Comparison of ENCODE assay signal across 17 mouse cellular contexts in genomic region chr14:120149341-120149741, GRCm38 (mm10).
DNase-seq lines count a peak whose midpoint lies in the region; TF ChIP-seq lines count a peak whose summit lies in the region.
"Had no signal": no experiment of that assay in that cellular context is flagged by ENCODE, and none has a peak within 500 bp of the region (broad histone marks: within the 10 kb centered on the region; RNA-seq: fewer than 3 reads in every experiment).

No protein-coding gene starts in this region.

- peak overlapping the region; percentile 69 for H3K27ac ChIP-seq in gastrocnemius, adult 2 months
- H3K27ac ChIP-seq: liver, embryonic 12.5 days; neural tube, embryonic 12.5 days had no signal

- no peak overlapping the region for H3K4me3 ChIP-seq in gastrocnemius, adult 2 months
- H3K4me3 ChIP-seq: heart, embryonic 12.5 days; liver, embryonic 12.5 days; neural tube, embryonic 12.5 days had no signal

- no peak for DNase-seq in gastrocnemius, adult 2 months
- no peak for DNase-seq in gastrocnemius, postnatal 10 days
- DNase-seq in frontal cortex, postnatal 25 days (ENCODE audit: low spot score in 2 of 2) = peak; percentile 54 to 55
- peak; percentile 68 to 83 for DNase-seq in left cerebral cortex, adult 8-10 months (ENCODE audit: low spot score in 2 of 2)
- DNase-seq in right cerebral cortex, postnatal 10 days (ENCODE audit: low spot score in 2 of 2) = peak; percentile 60 to 78
- DNase-seq in lung, adult 18-20 months = no peak
- no peak for DNase-seq in lung, postnatal 25 days (ENCODE audit: low spot score)
- no peak for DNase-seq in spleen, postnatal 36 days (ENCODE audit: low spot score in 2 of 2)
- DNase-seq: cerebellum, adult 9-10 months; kidney, postnatal 14 days; lung, postnatal 10 days; midbrain, embryonic 14.5 days; retina, postnatal 1 day; thymus, postnatal 36 days had no signal

- intact Hi-C loops in gastrocnemius, adult 2 months (cut with DNase I) = no loop called here

- no peak for TF ChIP-seq CTCF in gastrocnemius, adult 2 months (IDR thresholded peaks at IDR 0.05)

Comparison
In these comparisons a context has a peak if more than half of its experiments do, and no peak if none do; other contexts are left out.
1. DNase-seq: peak in frontal cortex, postnatal 25 days (2 of 2), left cerebral cortex, adult 8-10 months (2 of 2) and right cerebral cortex, postnatal 10 days (2 of 2); none in gastrocnemius, adult 2 months (single experiment), gastrocnemius, postnatal 10 days (single experiment), lung, adult 18-20 months (0 of 2), lung, postnatal 25 days (single experiment) and spleen, postnatal 36 days (0 of 2).